Mouse (Mus musculus) heart, embryonic 12.5 days (tissue): Measurements from ENCODE around the gene Cpa2. TPM values are rescaled to one million over a fixed set of nuclear protein-coding genes. Genes with fewer than 3 reads are reported as not detected.
A peak's percentile ranks its signal among the peaks of the same experiment; 100 is the strongest.

ENCODE experiments used
- ATAC-seq: fragments of 200-750 bp; cut with Nextera tagmentation; 2 replicates; pipeline ENCODE4 v1.8.0; 2017; ENCODE audit warnings: moderate TSS enrichment, moderate library complexity; ENCODE audit not compliant: insufficient number of reproducible peaks, low FRiP score
- H3K27ac ChIP-seq: fragments of 300-500 bp; sonication (generic); 2 replicates; pipeline ENCODE4 v1.5.1; 2016; ENCODE audit warnings: mild to moderate bottlenecking, moderate library complexity; ENCODE audit not compliant: poor library complexity, severe bottlenecking
- H3K27me3 ChIP-seq: fragments of 300-500 bp; sonication (generic); replicated peaks from 2 replicates; pipeline ENCODE4 v1.6.1; 2016; ENCODE audit warnings: mild to moderate bottlenecking, moderate library complexity
- H3K36me3 ChIP-seq: fragments of 300-500 bp; sonication (generic); 2 replicates; pipeline ENCODE4 v1.6.1; 2016; ENCODE audit warnings: mild to moderate bottlenecking, moderate library complexity
- H3K4me1 ChIP-seq: fragments of 300-500 bp; sonication (generic); replicated peaks from 2 replicates; pipeline ENCODE4 v1.6.1; 2016; ENCODE audit warnings: mild to moderate bottlenecking
- H3K4me2 ChIP-seq: fragments of 300-500 bp; sonication (generic); 2 replicates; pipeline ENCODE4 v1.6.1; 2016; ENCODE audit warnings: mild to moderate bottlenecking, moderate library complexity
- H3K4me3 ChIP-seq: fragments of 300-500 bp; sonication (generic); 2 replicates; pipeline ENCODE4 v1.5.1; 2016; ENCODE audit warnings: mild to moderate bottlenecking
- H3K9ac ChIP-seq: fragments of 300-500 bp; sonication (generic); 2 replicates; pipeline ENCODE4 v1.6.1; 2016; ENCODE audit warnings: mild to moderate bottlenecking, moderate library complexity
- H3K9me3 ChIP-seq: fragments of 300-500 bp; sonication (generic); replicated peaks from 2 replicates; pipeline ENCODE4 v1.6.1; 2016; ENCODE audit warnings: mild to moderate bottlenecking, moderate library complexity
- WGBS: fragments of 180-500 bp; shearing (Covaris S2); methylation state at CpG from one replicate; pipeline ENCODE4 v1.1.7; 2016; 5-methylcytosine and 5-hydroxymethylcytosine counted together
- polyA plus RNA-seq: library from polyadenylated mRNA; unstranded; fragments of >200 nt; fragmentation: Nextera tagmentation; extraction: Ambion mirVana; gene quantifications from 2 replicates; pipeline ENCODE4 v1.2.1, GENCODE M21; 2016

Gene Cpa2
- polyA plus RNA-seq, 1 experiment from 2014 or later, result 6.3 TPM

DNA sequence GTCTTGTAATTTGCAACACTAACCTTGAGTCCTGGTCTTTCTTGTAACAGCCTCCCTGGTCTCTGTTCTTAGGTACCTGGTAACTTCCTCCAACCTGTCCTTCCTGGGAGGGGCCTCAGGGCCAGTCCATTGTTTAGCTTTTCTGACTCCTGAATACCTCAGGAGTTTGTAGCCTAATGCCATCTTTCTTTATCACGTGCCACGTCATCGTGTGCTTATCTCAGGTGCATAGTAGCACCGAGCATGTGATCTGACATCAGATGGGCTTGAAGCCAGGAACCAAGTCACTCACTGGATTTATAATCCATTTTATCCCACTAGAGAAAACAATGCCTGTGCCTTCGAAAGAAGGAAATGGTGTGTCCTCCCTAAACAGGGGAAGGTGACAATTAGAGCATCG lies 22.2 kb downstream of the Cpa2 start:
- Histone ChIP-seq H3K9ac (no peak overlapping the region), H3K4me1 (peaks cover 6% of the 10 kb centered on the region; the same call in 1 of the 2 replicates), H3K27me3 (no peaks in the 10 kb centered on the region), H3K36me3 (no peaks in the 10 kb centered on the region), H3K27ac (no peak overlapping the region), H3K4me3 (no peak overlapping the region), H3K9me3 (no peaks in the 10 kb centered on the region), H3K4me2 (no peak overlapping the region)
- no peak for ATAC-seq
- 71% methylated on average over 6 of the region's 6 CpGs for WGBS

DNA sequence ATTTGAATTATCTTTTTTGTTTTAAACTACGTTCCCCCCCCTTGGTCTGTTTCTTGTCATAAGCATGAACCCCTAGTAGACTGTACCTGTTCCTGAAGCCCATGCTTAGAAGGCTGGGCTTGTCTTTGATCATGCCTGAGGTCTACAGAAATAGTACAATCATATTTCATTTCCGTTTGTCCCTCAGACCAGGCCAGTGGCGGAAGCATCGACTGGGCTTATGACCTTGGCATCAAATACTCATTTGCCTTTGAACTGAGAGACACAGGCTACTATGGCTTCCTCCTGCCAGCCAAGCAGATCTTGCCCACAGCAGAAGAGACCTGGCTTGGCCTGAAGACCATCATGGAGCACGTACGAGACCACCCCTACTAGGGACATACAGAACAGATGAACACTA lies 22.7 kb downstream of the Cpa2 start:
- no peak for ATAC-seq
- Histone ChIP-seq H3K4me1 (peaks cover 8% of the 10 kb centered on the region; the same call in 1 of the 2 replicates), H3K36me3 (no peaks in the 10 kb centered on the region), H3K9me3 (no peaks in the 10 kb centered on the region), H3K4me3 (no peak overlapping the region), H3K9ac (no peak overlapping the region), H3K27ac (no peak overlapping the region), H3K27me3 (no peaks in the 10 kb centered on the region), H3K4me2 (no peak overlapping the region)
- 88% methylated on average over 6 of the region's 6 CpGs for WGBS

- no peak within 1 kb of the TSS for H3K4me3 ChIP-seq
- no peak within 1 kb of the TSS for H3K4me2 ChIP-seq
- ATAC-seq, result no peak
- no peaks in the 10 kb centered on the region for H3K27me3 ChIP-seq
- H3K9me3 ChIP-seq, result no peaks in the 10 kb centered on the region
- WGBS, result 61% methylated on average over 5 of the region's 5 CpGs
- peaks cover 30% of the 10 kb centered on the region for H3K4me1 ChIP-seq
- H3K9ac ChIP-seq, result no peak within 1 kb of the TSS
- no peak within 1 kb of the TSS for H3K27ac ChIP-seq
- H3K36me3 ChIP-seq, result no peaks in the 10 kb centered on the region
Observed at GRCm38 (mm10) chr6:30568069-30568468, 26.7 kb downstream of the Cpa2 start, which contains the start of gene Cpa4. Gene Cpa4 (plus strand): TSS chr6:30568369.

- Histone ChIP-seq H3K9me3 (no peaks in the 10 kb centered on the region), H3K9ac (no peak overlapping the region), H3K27me3 (no peaks in the 10 kb centered on the region), H3K27ac (no peak overlapping the region), H3K4me2 (no peak overlapping the region), H3K36me3 (no peaks in the 10 kb centered on the region), H3K4me3 (no peak overlapping the region), H3K4me1 (peaks cover 41% of the 10 kb centered on the region)
- no peak for ATAC-seq
- 84% methylated on average over 10 of the region's 10 CpGs for WGBS
Observed at GRCm38 (mm10) chr6:30569331-30569730, 27.9 kb downstream of the Cpa2 start.

- Histone ChIP-seq H3K27ac (no peak overlapping the region), H3K27me3 (no peaks in the 10 kb centered on the region), H3K36me3 (no peaks in the 10 kb centered on the region), H3K9ac (no peak overlapping the region), H3K9me3 (no peaks in the 10 kb centered on the region), H3K4me1 (peaks cover 45% of the 10 kb centered on the region), H3K4me3 (no peak overlapping the region), H3K4me2 (no peak overlapping the region)
- WGBS, result 49% methylated on average over 5 of the region's 5 CpGs
- ATAC-seq, result no peak
Observed at GRCm38 (mm10) chr6:30570012-30570411, 28.6 kb downstream of the Cpa2 start.

GRCm38 (mm10) chr6:30572456-30573311 lies 31.3 kb downstream of the Cpa2 start:
- Histone ChIP-seq H3K36me3 (no peaks in the 10 kb centered on the region), H3K9me3 (no peaks in the 10 kb centered on the region), H3K4me3 (no peak overlapping the region), H3K27me3 (no peaks in the 10 kb centered on the region), H3K4me2 (peak overlapping the region; percentile 42), H3K27ac (peak overlapping the region; percentile 91), H3K9ac (peak overlapping the region; percentile 40; the same call in 1 of the 2 replicates), H3K4me1 (peaks cover 45% of the 10 kb centered on the region)
- 42% methylated on average over 20 of the region's 20 CpGs for WGBS
- ATAC-seq, result peak; percentile 88

GRCm38 (mm10) chr6:30573380-30573779 lies 32.0 kb downstream of the Cpa2 start:
- H3K4me1 ChIP-seq, result peaks cover 41% of the 10 kb centered on the region
- ATAC-seq, result no peak

GRCm38 (mm10) chr6:30574945-30575344 lies 33.6 kb downstream of the Cpa2 start:
- H3K9ac ChIP-seq, result no peak overlapping the region
- H3K9me3 ChIP-seq, result no peaks in the 10 kb centered on the region
- no peak overlapping the region for H3K4me2 ChIP-seq
- H3K4me3 ChIP-seq, result no peak overlapping the region
- WGBS, result 78% methylated on average over 1 of the region's 1 CpGs
- ATAC-seq, result no peak
- no peak overlapping the region for H3K27ac ChIP-seq
- H3K4me1 ChIP-seq, result peaks cover 31% of the 10 kb centered on the region
- H3K27me3 ChIP-seq, result no peaks in the 10 kb centered on the region
- H3K36me3 ChIP-seq, result no peaks in the 10 kb centered on the region

More at GRCm38 (mm10) chr6:30573380-30573779, 32.0 kb downstream of the Cpa2 start:
- Histone ChIP-seq H3K4me2 (no peak overlapping the region), H3K27me3 (no peaks in the 10 kb centered on the region), H3K9ac (no peak overlapping the region), H3K4me3 (no peak overlapping the region), H3K36me3 (no peaks in the 10 kb centered on the region), H3K9me3 (no peaks in the 10 kb centered on the region), H3K27ac (peak overlapping the region; percentile 85)
- 43% methylated on average over 5 of the region's 5 CpGs for WGBS

DNA sequence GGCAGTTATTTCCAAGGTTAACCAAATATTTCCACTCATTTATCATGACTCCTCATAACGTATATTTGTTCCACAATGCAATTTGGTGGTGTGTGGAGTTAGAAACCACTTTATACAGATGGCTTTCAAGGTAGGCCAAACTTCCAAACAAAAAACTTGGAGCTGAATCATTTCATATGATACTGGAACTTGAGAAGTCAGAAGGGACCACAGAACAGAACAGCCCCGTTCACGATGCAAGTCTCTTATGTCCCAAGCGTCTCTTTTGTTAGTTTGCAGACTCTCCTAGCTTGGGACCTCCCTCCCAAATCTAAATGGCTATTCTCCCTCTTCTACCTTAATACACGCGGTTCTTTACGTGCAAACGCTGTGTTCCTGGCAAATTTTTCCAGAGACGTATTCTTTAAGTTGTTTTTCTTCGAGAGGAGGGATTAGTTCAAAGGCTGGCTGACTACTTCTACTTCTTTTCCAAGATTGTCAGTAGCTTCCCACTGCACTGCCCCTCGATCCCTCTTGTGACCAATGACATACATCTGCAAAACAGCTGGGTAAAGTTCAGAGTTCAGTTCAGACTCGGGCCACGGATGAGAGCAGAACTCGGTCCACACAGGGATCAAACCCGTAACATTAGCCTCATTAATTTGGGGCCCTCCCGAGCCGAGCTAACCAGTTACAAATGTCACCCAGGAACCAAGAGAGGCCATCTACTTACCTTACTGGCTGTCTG lies 35.3 kb downstream of the Cpa2 start:
- H3K36me3 ChIP-seq, result no peaks in the 10 kb centered on the region
- H3K27me3 ChIP-seq, result no peaks in the 10 kb centered on the region
- 80% methylated on average over 17 of the region's 17 CpGs for WGBS
- no peaks in the 10 kb centered on the region for H3K9me3 ChIP-seq
- no peak overlapping the region for H3K4me2 ChIP-seq
- H3K4me1 ChIP-seq, result peaks cover 23% of the 10 kb centered on the region
- H3K9ac ChIP-seq, result no peak overlapping the region
- no peak overlapping the region for H3K27ac ChIP-seq
- no peak overlapping the region for H3K4me3 ChIP-seq
- ATAC-seq, result no peak

DNA sequence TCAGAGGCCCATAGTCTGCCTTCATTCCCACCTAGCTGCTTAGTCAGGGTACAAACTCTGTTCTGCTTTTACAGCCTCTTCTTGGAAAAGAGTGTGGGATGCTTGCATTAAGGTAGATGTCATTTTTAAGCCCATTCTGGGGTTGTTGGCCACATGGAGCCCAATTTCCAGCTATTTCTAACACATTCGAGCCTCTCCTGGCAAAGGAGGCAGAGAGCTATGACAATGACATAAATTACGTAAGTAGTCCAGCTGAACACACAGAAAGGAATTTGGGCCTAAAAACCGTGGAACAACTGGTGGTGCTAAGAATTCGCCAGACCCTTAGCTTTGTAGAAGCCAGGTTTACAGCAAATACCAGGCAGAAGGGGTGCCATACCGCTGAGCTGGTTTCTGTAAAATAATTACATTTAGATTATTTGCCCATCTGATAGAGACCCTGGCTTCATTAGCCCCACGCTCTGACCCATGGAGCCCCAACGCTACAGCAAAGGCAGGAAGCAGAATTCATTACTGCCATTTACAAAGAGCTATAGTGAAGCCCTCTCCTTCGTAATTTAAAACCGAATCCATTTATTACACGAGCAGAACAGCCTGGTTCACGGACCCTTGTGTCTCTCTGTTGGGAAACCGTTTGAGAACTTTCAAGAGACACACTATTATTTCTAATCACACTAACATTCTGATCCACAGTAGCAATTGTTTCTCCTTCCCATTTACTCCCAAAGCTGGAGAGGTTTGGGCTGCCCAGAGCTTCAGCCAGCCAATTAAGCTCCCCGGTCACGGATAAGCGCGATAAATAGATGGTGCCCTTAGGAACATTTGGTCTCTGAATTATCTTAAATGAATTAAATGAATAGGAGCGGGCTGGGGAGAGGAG lies 38.8 kb downstream of the Cpa2 start:
- Histone ChIP-seq H3K27me3 (no peaks in the 10 kb centered on the region), H3K4me2 (no peak overlapping the region), H3K27ac (no peak overlapping the region), H3K9ac (no peak overlapping the region), H3K36me3 (no peaks in the 10 kb centered on the region), H3K9me3 (0 out of 2 replicates have a peak, but pooled peaks cover 2% of the 10 kb centered on the region), H3K4me3 (no peak overlapping the region), H3K4me1 (no peaks in the 10 kb centered on the region)
- WGBS, result 78% methylated on average over 17 of the region's 17 CpGs
- no peak for ATAC-seq

- no peak overlapping the region for H3K27ac ChIP-seq
- H3K4me2 ChIP-seq, result no peak overlapping the region
- ATAC-seq, result no peak
- H3K4me3 ChIP-seq, result no peak overlapping the region
- no peaks in the 10 kb centered on the region for H3K27me3 ChIP-seq
- H3K4me1 ChIP-seq, result no peaks in the 10 kb centered on the region
- no peaks in the 10 kb centered on the region for H3K36me3 ChIP-seq
- H3K9me3 ChIP-seq, result 0 out of 2 replicates have a peak, but pooled peaks cover 2% of the 10 kb centered on the region
- 52% methylated on average over 8 of the region's 8 CpGs for WGBS
- no peak overlapping the region for H3K9ac ChIP-seq
Observed at GRCm38 (mm10) chr6:30580841-30581176, 39.4 kb downstream of the Cpa2 start.
